Mouse (Mus musculus): Measurements from ENCODE around the gene Zfp385b.

- TF ChIP-seq CTCF (IDR thresholded peaks at IDR 0.05) (no peak), POLR2A (IDR thresholded peaks at IDR 0.05; ENCODE audit: insufficient read depth, low read depth, low read length) (no peak)
Measured at GRCm38 (mm10) chr2:77810748-77811147, 8.7 kb downstream of the Zfp385b start.
